Mouse (Mus musculus) limb, embryonic 12.5 days (tissue): ENCODE results near the gene Fank1. TPM values are rescaled to one million over a fixed set of nuclear protein-coding genes. Genes with fewer than 3 reads are reported as not detected.

ENCODE experiments used
- polyA plus RNA-seq: library from polyadenylated mRNA; unstranded; fragments of >200 nt; fragmentation: Nextera tagmentation; extraction: Ambion mirVana; gene quantifications from 2 replicates; pipeline ENCODE4 v1.2.1, GENCODE M21; 2016

Fank1 gene
- polyA plus RNA-seq, 1 experiment from 2014 or later = 0.16 TPM

Other genes with a start within 250 kb of the Fank1 start
- gene Tex36, start 174.7 kb upstream of the Fank1 start, polyA plus RNA-seq = not detected in 2 replicates
- gene Edrf1, start 139.3 kb upstream of the Fank1 start, polyA plus RNA-seq = 30.4 TPM in 2 replicates
- not detected in 2 replicates for gene Mmp21, start 96.8 kb upstream of the Fank1 start, polyA plus RNA-seq
- gene Bccip, start 67.5 kb upstream of the Fank1 start, polyA plus RNA-seq = 206 and 207 TPM in 2 replicates
- 29.3 and 31.6 TPM in 2 replicates for gene Uros, start 66.8 kb upstream of the Fank1 start, polyA plus RNA-seq
- gene Dhx32, start 5.9 kb downstream of the Fank1 start, polyA plus RNA-seq = 18.3 and 18.6 TPM in 2 replicates